Mouse (Mus musculus): ENCODE measurements at regions not wholly inside any gene's neighbourhood (a gene's known extent, or its start where the extent isn't known, plus 50 kb on each side); places are given as distances from the start of the nearest gene placed in this dataset.

DNA sequence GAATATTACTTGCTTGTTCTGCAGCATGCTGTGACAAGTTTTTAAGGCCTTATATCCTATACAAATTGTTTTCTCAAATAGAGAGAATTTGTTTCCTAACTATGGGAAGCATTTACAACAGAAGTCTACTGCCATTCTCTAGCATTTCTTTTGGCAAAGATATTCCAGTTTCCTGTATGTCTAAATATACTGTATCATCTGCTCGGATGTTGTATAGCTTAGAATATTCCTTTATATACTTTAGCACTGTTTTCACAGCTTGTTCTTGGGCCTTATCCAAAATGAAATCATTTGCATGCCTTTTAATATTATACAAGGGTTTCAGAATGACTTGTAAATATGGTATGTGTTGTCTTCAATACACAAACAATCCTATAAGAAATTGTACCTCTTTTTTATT, 92.1 kb upstream of the Ins2 start:
- no peak for DNase-seq

DNA sequence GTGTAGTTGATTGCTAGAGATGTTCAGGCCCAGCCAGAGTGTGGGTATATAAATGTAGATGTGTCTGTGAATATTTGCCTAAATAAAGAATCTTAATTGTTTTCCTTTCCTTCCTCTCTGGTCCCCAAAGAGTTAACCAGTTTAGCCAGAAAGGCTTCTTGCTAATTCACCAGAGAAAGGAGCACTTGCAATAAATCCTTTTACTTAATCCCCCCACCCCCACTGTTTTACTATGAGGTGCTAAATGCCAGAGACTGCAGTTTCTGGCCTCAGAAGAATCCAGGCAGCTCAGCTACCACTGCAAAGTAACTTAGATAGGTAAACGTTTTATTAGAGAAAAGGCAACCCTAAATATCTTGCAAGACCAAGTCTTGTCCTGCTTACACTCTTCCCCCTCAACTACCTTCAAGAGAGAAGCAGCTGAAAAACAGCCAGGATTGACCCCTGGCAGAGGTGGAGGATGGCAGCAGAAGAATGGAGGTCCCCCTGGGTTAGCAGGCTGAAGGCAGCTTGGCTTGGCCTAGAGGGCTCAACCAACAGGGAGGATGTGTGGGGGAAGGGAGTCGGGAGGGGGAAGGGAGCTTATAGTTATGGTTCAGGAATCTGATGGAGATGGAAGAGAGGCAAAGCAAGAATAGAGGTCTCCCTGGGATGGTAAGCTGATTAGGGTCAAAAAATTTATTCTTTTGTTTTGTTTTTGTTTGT, 87.9 kb upstream of the Ins2 start:
- DNase-seq: no peak

- DNase-seq: no peak
Measured at GRCm38 (mm10) chr7:142810711-142811110, 67.5 kb upstream of the Ins2 start.

DNA sequence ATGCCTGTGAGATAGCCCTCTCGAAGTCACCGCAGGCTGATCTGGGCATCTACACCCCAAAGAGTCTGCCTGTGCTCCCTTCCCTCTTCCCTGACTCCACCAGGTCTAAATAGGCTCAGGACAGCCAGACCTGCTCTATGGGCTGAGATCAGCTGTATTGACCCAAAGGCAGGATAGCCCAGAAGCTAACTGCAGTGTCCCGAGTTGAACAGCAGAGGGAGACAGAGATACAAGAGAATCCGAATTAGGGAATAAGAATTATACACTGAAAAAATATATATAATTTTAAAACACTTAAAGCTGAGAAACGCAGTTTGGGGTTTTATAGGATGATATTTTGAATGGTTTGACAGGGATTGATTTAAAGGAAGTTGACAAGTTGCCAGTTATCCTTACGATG, 56.2 kb upstream of the Ins2 start:
- peak; percentile 48 for DNase-seq

- DNase-seq: no peak
Measured at GRCm38 (mm10) chr7:142794481-142794880, 51.3 kb upstream of the Ins2 start.

All from adrenal gland, postnatal 14 days (tissue).